Mouse (Mus musculus) kidney, embryonic 14.5 days (tissue): ENCODE data around the gene Foxp4. TPM values are rescaled to one million over a fixed set of nuclear protein-coding genes. Genes with fewer than 3 reads are reported as not detected.

Experiments
- ATAC-seq: fragments of 200-750 bp; cut with Nextera tagmentation; 2 replicates; pipeline ENCODE4 v1.8.0; 2017; ENCODE audit warnings: moderate number of reproducible peaks, mild to moderate bottlenecking, moderate TSS enrichment, moderate library complexity; ENCODE audit not compliant: low FRiP score, low TSS enrichment
- H3K27ac ChIP-seq: fragments of 300-500 bp; sonication (generic); 2 replicates; pipeline ENCODE4 v1.5.1; 2014; ENCODE audit warnings: low read depth, mild to moderate bottlenecking, low read length, moderate library complexity, mixed read lengths
- H3K27me3 ChIP-seq: fragments of 300-500 bp; sonication (generic); 2 replicates; pipeline ENCODE4 v1.6.1; 2014; ENCODE audit warnings: mild to moderate bottlenecking, low read length; ENCODE audit not compliant: control insufficient read depth, insufficient read depth
- H3K36me3 ChIP-seq: fragments of 300-500 bp; sonication (generic); 2 replicates; pipeline ENCODE4 v1.6.1; 2014; ENCODE audit warnings: low read length, mixed read lengths; ENCODE audit not compliant: control insufficient read depth, insufficient read depth
- H3K4me1 ChIP-seq: fragments of 300-500 bp; sonication (generic); 2 replicates; pipeline ENCODE4 v1.6.1; 2014; ENCODE audit warnings: low read length, mixed read lengths; ENCODE audit not compliant: control insufficient read depth, insufficient read depth
- H3K4me2 ChIP-seq: fragments of 300-500 bp; sonication (generic); replicated peaks from 2 replicates; pipeline ENCODE4 v1.6.1; 2014; ENCODE audit warnings: low read depth, mild to moderate bottlenecking, low read length
- H3K4me3 ChIP-seq: fragments of 300-500 bp; sonication (generic); 2 replicates; pipeline ENCODE4 v1.5.1; 2014; ENCODE audit warnings: mild to moderate bottlenecking, low read length
- H3K9ac ChIP-seq: fragments of 300-500 bp; sonication (generic); 2 replicates; pipeline ENCODE4 v1.6.1; 2014; ENCODE audit warnings: low read depth, mild to moderate bottlenecking, low read length, moderate library complexity
- H3K9me3 ChIP-seq: fragments of 300-500 bp; sonication (generic); 2 replicates; pipeline ENCODE4 v1.6.1; 2016; ENCODE audit warnings: low read length; ENCODE audit not compliant: control insufficient read depth
- WGBS: fragments of 180-500 bp; shearing (Covaris S2); extraction: QIAGEN DNeasy Blood & Tissue Kit; methylation state at CpG from one replicate; pipeline ENCODE4 v1.1.7; 2014; 5-methylcytosine and 5-hydroxymethylcytosine counted together
- polyA plus RNA-seq: library from polyadenylated mRNA; unstranded; fragments of >200 nt; fragmentation: Nextera tagmentation; extraction: Ambion mirVana; gene quantifications from 2 replicates; pipeline ENCODE4 v1.2.1, GENCODE M21; 2014

Foxp4 gene
- polyA plus RNA-seq, 1 experiment from 2014 or later = 25.4 TPM

GRCm38 (mm10) chr17:47876776-47877714 lies 47.4 kb downstream of the Foxp4 start:
- no peak overlapping the region for H3K4me3 ChIP-seq
- no peak overlapping the region for H3K27ac ChIP-seq
- WGBS = 35% methylated on average over 26 of the region's 26 CpGs
- H3K36me3 ChIP-seq = peaks cover 44% of the 10 kb centered on the region; the same call in 1 of the 2 replicates
- peaks cover 27% of the 10 kb centered on the region for H3K4me1 ChIP-seq
- H3K4me2 ChIP-seq = no peak overlapping the region
- H3K9me3 ChIP-seq = no peaks in the 10 kb centered on the region
- no peak overlapping the region for H3K9ac ChIP-seq
- peak; percentile 32 for ATAC-seq
- no peaks in the 10 kb centered on the region for H3K27me3 ChIP-seq

GRCm38 (mm10) chr17:47873341-47873791 lies 51.1 kb downstream of the Foxp4 start:
- H3K4me2 ChIP-seq = no peak overlapping the region
- peaks cover 67% of the 10 kb centered on the region for H3K36me3 ChIP-seq
- H3K9me3 ChIP-seq = no peaks in the 10 kb centered on the region
- no peak overlapping the region for H3K9ac ChIP-seq
- H3K27me3 ChIP-seq = no peaks in the 10 kb centered on the region
- no peak overlapping the region for H3K4me3 ChIP-seq
- peaks cover 11% of the 10 kb centered on the region for H3K4me1 ChIP-seq
- ATAC-seq = peak; percentile 40
- H3K27ac ChIP-seq = no peak overlapping the region
- WGBS = 14% methylated on average over 9 of the region's 9 CpGs

GRCm38 (mm10) chr17:47872311-47873011 lies 52.0 kb downstream of the Foxp4 start:
- Histone ChIP-seq H3K9me3 (no peaks in the 10 kb centered on the region), H3K27ac (no peak overlapping the region), H3K4me3 (no peak overlapping the region), H3K9ac (no peak overlapping the region), H3K4me2 (no peak overlapping the region), H3K36me3 (peaks cover 68% of the 10 kb centered on the region), H3K4me1 (peaks cover 2% of the 10 kb centered on the region; the same call in 1 of the 2 replicates), H3K27me3 (no peaks in the 10 kb centered on the region)
- ATAC-seq = no peak
- 82% methylated on average over 31 of the region's 31 CpGs for WGBS

GRCm38 (mm10) chr17:47869874-47870273 lies 54.6 kb downstream of the Foxp4 start:
- Histone ChIP-seq H3K4me3 (no peak overlapping the region), H3K27ac (no peak overlapping the region), H3K9me3 (no peaks in the 10 kb centered on the region), H3K4me2 (no peak overlapping the region), H3K4me1 (no peaks in the 10 kb centered on the region), H3K36me3 (peaks cover 51% of the 10 kb centered on the region), H3K27me3 (no peaks in the 10 kb centered on the region), H3K9ac (no peak overlapping the region)
- WGBS = 92% methylated on average over 10 of the region's 10 CpGs
- no peak for ATAC-seq

- Histone ChIP-seq H3K9me3 (no peaks in the 10 kb centered on the region), H3K27ac (0 out of 2 replicates have a peak overlapping the region, but pooled peaks have one; percentile 44), H3K9ac (no peak overlapping the region), H3K4me3 (no peak overlapping the region), H3K36me3 (peaks cover 29% of the 10 kb centered on the region), H3K27me3 (no peaks in the 10 kb centered on the region), H3K4me1 (0 out of 2 replicates have a peak, but pooled peaks cover 2% of the 10 kb centered on the region), H3K4me2 (no peak overlapping the region)
- no peak for ATAC-seq
- WGBS = 61% methylated on average over 10 of the region's 10 CpGs
These were observed 58.4 kb downstream of the Foxp4 start for GRCm38 (mm10) chr17:47866037-47866436.

- 0% methylated on average over 17 of the region's 17 CpGs for WGBS
- Histone ChIP-seq H3K9me3 (no peaks in the 10 kb centered on the region), H3K27me3 (no peaks in the 10 kb centered on the region), H3K4me2 (peak overlapping the region; percentile 24), H3K4me1 (0 out of 2 replicates have a peak, but pooled peaks cover 2% of the 10 kb centered on the region), H3K36me3 (peaks cover 14% of the 10 kb centered on the region), H3K9ac (no peak overlapping the region), H3K27ac (no peak overlapping the region), H3K4me3 (peak overlapping the region; percentile 4; the same call in 1 of the 2 replicates)
- peak; percentile 85 for ATAC-seq
These were observed 59.9 kb downstream of the Foxp4 start for GRCm38 (mm10) chr17:47864496-47864895.

- Histone ChIP-seq H3K27ac (no peak overlapping the region), H3K4me3 (no peak overlapping the region), H3K36me3 (peaks cover 6% of the 10 kb centered on the region; the same call in 1 of the 2 replicates), H3K27me3 (no peaks in the 10 kb centered on the region), H3K9me3 (no peaks in the 10 kb centered on the region), H3K9ac (no peak overlapping the region), H3K4me1 (0 out of 2 replicates have a peak, but pooled peaks cover 2% of the 10 kb centered on the region), H3K4me2 (no peak overlapping the region)
- 20% methylated on average over 11 of the region's 11 CpGs for WGBS
- no peak for ATAC-seq
These were observed 61.0 kb downstream of the Foxp4 start for GRCm38 (mm10) chr17:47863437-47863836.

- no peak for ATAC-seq
- WGBS = 57% methylated on average over 4 of the region's 4 CpGs
- no peak overlapping the region for H3K27ac ChIP-seq
- no peak overlapping the region for H3K4me3 ChIP-seq
- no peaks in the 10 kb centered on the region for H3K27me3 ChIP-seq
- H3K36me3 ChIP-seq = 0 out of 2 replicates have a peak, but pooled peaks cover 5% of the 10 kb centered on the region
- H3K9ac ChIP-seq = no peak overlapping the region
- 0 out of 2 replicates have a peak, but pooled peaks cover 2% of the 10 kb centered on the region for H3K4me1 ChIP-seq
- H3K9me3 ChIP-seq = no peaks in the 10 kb centered on the region
- H3K4me2 ChIP-seq = no peak overlapping the region
These were observed 61.4 kb downstream of the Foxp4 start for GRCm38 (mm10) chr17:47863023-47863422.
